Mouse (Mus musculus) megakaryocyte, embryonic 14.5 days (primary cell): ENCODE data around the gene Clasrp.

Source experiments
- FLI1 ChIP-seq: IDR thresholded peaks from 2 replicates; pipeline ENCODE4 v1.6.1; 2012; ENCODE audit warnings: low read length, inconsistent platforms, mixed read lengths
- GATA1 ChIP-seq: IDR thresholded peaks from 3 replicates; pipeline ENCODE4 v1.6.1; 2012; ENCODE audit warnings: mixed read lengths, low read length, inconsistent platforms, borderline replicate concordance

- TF ChIP-seq GATA1 (no peak), FLI1 (no peak)
These were observed 46.0 kb downstream of the Clasrp start for GRCm38 (mm10) chr7:19557982-19558900.
